Mouse (Mus musculus): ENCODE measurements around the gene Cpne7. TPM values are rescaled to one million over a fixed set of nuclear protein-coding genes. Genes with fewer than 3 reads are reported as not detected.
A peak's percentile ranks its signal among the peaks of the same experiment; 100 is the strongest.
"Not testable (repeated sequence)": the region's sequence is repeated elsewhere in the genome, so short reads cannot be mapped to it uniquely, and the experiment has no call there.

Cpne7 gene
- 0.53 and 0.87 TPM in 2 replicates for polyA plus RNA-seq (2015; fragmentation: Nextera tagmentation; extraction: Ambion mirVana)

DNA sequence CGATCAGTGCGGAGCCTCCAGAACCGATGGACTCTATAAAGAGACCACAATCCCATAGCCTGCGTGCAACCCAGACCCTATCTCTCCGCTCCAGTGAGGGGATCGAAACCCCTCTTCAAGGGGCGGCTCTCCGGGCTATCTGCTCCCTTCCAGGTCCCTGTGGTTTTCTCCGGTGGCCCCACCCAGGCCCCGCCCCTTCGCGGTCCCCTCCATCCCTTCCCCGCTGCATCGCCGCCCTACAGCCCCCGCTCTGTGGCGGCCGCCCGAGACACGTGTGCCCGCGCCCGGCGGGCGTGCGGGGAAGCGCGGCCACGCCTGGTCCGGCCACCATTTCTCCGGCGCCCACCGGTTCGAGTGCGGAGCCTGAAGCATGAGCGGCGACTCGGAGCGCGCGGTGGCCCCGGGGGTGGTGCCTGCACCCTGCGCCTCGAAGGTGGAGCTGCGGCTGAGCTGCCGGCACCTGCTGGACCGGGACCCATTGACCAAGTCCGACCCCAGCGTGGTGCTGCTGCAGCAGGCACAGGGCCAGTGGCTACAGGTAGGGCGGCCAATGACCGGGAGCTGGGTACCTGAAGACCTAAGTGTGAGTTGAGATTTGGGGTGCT is at the start of gene Cpne7:
Gene Cpne7 (plus strand): TSS at position 248 of the 605 bp plus-strand sequence.
- Histone ChIP-seq H3K4me1 (replicated peaks) (peaks cover 17% of the 10 kb centered on the region), H3K4me2 (peak within 1 kb of the TSS; percentile 71), H3K4me3 (peak within 1 kb of the TSS; percentile 47), H3K9me3 (no peaks in the 10 kb centered on the region), H3K9ac (peak within 1 kb of the TSS; percentile 65), H3K27ac (no peak within 1 kb of the TSS), H3K36me3 (no peaks in the 10 kb centered on the region), H3K27me3 (peaks cover 65% of the 10 kb centered on the region)
- 2% methylated on average over 51 of the region's 51 CpGs for WGBS
- no peak for ATAC-seq (ENCODE audit: low FRiP score)

DNA sequence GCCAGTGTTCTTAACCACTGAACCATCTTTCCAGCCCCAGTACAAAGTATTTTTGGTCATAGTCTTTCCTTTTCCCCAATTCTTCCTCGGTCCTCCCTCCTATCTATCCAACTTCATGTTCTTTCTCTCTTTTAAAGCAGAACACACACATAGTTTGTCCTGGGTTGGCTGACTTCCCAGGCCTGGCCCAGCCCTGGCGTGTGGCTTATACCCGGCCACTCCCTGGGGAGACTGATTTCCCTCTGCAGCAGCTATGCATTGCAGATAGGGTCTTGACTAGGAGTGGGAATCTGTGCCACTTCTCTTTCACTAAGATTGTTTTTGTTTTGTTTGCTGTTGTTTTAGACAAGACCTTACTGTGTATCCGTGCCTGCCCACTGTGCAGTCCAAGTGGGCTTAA is 46.0 kb upstream of the Cpne7 start:
- no peak for ATAC-seq (ENCODE audit: low FRiP score)
- H3K27me3 ChIP-seq = no peaks in the 10 kb centered on the region
- no peak overlapping the region for H3K4me3 ChIP-seq
- H3K4me2 ChIP-seq = no peak overlapping the region
- no peak overlapping the region for H3K9ac ChIP-seq
- 78% methylated on average over 4 of the region's 4 CpGs for WGBS
- no peaks in the 10 kb centered on the region for H3K9me3 ChIP-seq
- H3K27ac ChIP-seq = no peak overlapping the region
- H3K4me1 ChIP-seq (replicated peaks) = peaks cover 16% of the 10 kb centered on the region
- peaks cover 69% of the 10 kb centered on the region for H3K36me3 ChIP-seq

DNA sequence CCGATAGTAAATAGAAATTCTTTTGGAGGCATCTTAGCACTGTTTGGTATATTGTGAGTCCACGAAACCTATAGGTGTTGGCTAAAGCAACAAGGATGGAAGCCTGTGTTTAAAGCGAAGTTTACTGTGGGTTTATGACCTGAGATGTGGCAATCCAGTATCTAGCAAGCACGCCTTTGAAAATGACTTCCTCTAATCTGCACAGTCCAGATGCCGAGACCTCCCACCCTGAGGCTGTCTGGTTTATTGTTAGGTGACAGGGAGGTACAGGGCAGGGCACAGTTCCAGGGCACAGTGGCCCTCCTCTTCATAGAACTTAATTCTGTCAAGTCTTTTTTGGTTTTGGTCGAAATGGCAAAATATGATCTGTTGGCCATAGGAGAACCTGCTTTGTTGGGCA is 40.0 kb upstream of the Cpne7 start:
- WGBS = 92% methylated on average over 6 of the region's 6 CpGs
- H3K27me3 ChIP-seq = no peaks in the 10 kb centered on the region
- H3K4me3 ChIP-seq = no peak overlapping the region
- H3K4me2 ChIP-seq = no peak overlapping the region
- H3K4me1 ChIP-seq (replicated peaks) = no peaks in the 10 kb centered on the region
- no peak overlapping the region for H3K27ac ChIP-seq
- peaks cover 96% of the 10 kb centered on the region for H3K36me3 ChIP-seq
- ATAC-seq (ENCODE audit: low FRiP score) = no peak
- H3K9me3 ChIP-seq = no peaks in the 10 kb centered on the region
- H3K9ac ChIP-seq = peak overlapping the region; percentile 29; the same call in 1 of the 2 replicates

DNA sequence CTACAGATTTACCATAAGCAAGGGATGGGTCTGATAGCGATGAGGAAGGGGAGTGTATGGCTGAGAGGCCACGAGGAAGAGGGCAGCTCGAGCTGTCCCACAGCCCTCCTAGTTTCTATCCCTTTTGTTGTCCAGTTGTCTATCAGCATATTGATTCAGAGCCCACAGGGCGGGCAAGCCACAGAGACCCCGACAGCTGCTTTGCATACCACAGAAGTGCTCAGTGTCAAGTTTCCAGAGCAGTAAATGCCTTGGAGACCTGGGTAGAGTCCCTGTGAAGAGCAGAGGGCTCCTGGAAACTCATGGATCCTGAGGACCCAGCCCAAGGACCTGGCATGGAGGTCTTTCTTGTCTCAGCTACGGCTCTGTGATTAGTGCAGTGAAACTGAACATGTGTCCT is 34.2 kb upstream of the Cpne7 start:
- no peak overlapping the region for H3K27ac ChIP-seq
- no peak overlapping the region for H3K4me2 ChIP-seq
- no peak overlapping the region for H3K9ac ChIP-seq
- H3K9me3 ChIP-seq = no peaks in the 10 kb centered on the region
- ATAC-seq (ENCODE audit: low FRiP score) = no peak
- H3K36me3 ChIP-seq = peaks cover 95% of the 10 kb centered on the region
- WGBS = 80% methylated on average over 6 of the region's 6 CpGs
- no peaks in the 10 kb centered on the region for H3K4me1 ChIP-seq (replicated peaks)
- no peak overlapping the region for H3K4me3 ChIP-seq
- no peaks in the 10 kb centered on the region for H3K27me3 ChIP-seq

DNA sequence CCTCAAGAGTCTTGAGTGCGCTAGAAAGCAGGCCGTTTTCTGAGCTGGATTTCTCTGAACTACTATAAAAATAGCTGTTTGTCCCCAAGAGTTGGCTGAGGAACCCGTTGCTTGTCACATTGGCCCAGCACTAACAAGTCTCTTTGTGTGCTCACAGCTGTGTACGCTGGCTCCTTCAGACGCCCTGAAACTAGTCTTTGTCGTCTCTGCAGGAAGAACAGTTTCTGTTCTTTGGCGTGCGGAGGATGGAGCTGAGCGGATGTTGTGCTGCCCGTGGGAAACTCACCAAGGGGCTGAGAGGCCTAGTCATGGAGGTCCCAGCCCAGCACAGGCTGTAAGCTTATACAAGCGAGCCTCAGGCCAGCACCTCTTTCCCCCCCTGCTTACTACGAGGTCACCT is 33.6 kb upstream of the Cpne7 start:
- Histone ChIP-seq H3K9me3 (no peaks in the 10 kb centered on the region), H3K27me3 (no peaks in the 10 kb centered on the region), H3K4me2 (no peak overlapping the region), H3K27ac (no peak overlapping the region), H3K4me1 (replicated peaks) (no peaks in the 10 kb centered on the region), H3K9ac (no peak overlapping the region), H3K36me3 (peaks cover 97% of the 10 kb centered on the region), H3K4me3 (no peak overlapping the region)
- 88% methylated on average over 12 of the region's 12 CpGs for WGBS
- ATAC-seq (ENCODE audit: low FRiP score) = no peak

DNA sequence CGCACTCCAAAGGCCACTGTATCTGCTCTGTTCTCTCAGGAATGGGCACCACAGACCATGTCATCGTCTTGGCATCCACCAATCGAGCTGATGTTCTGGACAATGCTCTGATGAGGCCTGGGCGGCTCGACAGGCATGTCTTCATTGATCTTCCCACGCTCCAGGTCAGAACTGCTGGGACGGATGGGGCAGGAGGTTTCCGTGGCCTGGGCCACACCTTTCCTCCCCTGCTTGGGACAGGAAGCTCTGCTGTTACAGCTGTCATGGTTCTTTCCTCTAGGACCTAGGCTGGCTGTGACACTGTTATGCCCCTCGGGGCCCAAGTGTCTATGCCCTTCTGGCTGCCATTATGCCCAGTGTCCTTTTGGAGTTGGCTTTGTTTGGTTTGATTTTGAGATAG is 29.9 kb upstream of the Cpne7 start:
- Histone ChIP-seq H3K27ac (no peak overlapping the region), H3K9ac (no peak overlapping the region), H3K9me3 (no peaks in the 10 kb centered on the region), H3K27me3 (no peaks in the 10 kb centered on the region), H3K36me3 (peaks cover 98% of the 10 kb centered on the region), H3K4me3 (no peak overlapping the region), H3K4me2 (no peak overlapping the region), H3K4me1 (replicated peaks) (no peaks in the 10 kb centered on the region)
- no peak for ATAC-seq (ENCODE audit: low FRiP score)
- 96% methylated on average over 9 of the region's 9 CpGs for WGBS

DNA sequence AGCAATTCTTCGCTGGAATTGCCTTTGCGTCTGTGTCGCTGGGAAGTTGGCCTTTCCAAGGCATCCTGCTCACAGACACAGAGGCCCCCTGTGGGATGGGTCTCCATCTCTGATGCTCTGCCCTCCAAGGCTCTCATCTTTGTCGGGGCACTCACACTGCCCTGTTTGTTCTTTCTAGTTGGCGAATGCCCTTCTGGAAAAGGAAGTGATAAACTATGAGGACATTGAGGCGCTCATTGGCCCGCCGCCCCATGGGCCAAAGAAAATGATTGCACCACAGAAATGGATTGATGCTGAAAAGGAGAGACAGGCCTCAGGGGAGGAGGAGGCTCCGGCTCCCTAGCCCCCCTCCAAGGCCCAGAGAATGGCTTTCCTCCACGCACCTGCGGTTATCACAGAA is 20.0 kb upstream of the Cpne7 start:
- no peaks in the 10 kb centered on the region for H3K9me3 ChIP-seq
- peaks cover 52% of the 10 kb centered on the region for H3K36me3 ChIP-seq
- no peaks in the 10 kb centered on the region for H3K27me3 ChIP-seq
- WGBS = 89% methylated on average over 11 of the region's 11 CpGs
- ATAC-seq (ENCODE audit: low FRiP score) = no peak
- H3K4me2 ChIP-seq = no peak overlapping the region
- peak overlapping the region; percentile 31; the same call in 1 of the 2 replicates for H3K27ac ChIP-seq
- H3K9ac ChIP-seq = no peak overlapping the region
- H3K4me1 ChIP-seq (replicated peaks) = peaks cover 4% of the 10 kb centered on the region
- no peak overlapping the region for H3K4me3 ChIP-seq

DNA sequence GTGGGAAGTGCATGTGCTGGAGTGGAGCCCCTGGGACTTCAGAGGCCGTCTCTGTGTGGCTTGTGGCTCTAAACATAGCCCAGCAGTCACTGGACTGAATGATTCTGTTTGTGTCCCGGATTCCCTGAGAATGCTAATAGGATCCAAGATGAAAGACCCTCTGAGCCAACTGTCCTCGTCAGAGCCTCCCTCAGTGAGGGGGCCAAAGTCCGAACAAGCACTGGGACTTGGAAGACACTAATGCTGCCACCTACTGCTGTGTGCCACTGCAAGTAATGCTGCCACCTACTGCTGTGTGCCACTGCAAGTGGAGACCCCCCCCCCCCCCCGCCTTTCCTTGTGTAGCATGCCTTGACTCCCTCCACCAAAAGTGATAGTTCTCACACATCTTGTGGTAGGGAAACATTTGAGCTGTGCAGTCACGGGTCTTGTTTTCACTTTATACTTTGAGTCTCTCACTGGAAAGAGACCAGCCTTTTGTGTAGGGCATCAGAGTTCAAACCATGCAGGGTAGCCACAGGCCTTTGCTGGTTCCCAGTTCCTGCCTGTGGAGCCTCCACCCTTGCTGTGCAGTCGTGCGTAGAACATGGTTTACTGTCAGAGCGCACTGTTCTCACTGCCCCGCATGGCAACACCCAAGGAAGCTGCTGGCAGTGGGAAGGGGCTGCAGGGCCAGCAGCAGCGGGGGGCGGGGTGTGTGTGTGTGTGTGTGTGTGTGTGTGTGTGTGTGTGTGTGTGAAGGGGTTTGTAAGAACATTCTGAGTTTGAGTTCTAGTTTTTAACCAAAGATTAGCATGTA is 19.2 kb upstream of the Cpne7 start:
- Histone ChIP-seq H3K36me3 (peaks cover 48% of the 10 kb centered on the region), H3K9ac (no peak overlapping the region; the same call in 1 of the 2 replicates), H3K27ac (0 out of 2 replicates have a peak overlapping the region, but pooled peaks have one; percentile 31), H3K4me3 (no peak overlapping the region), H3K9me3 (no peaks in the 10 kb centered on the region), H3K4me1 (replicated peaks) (peaks cover 6% of the 10 kb centered on the region), H3K4me2 (no peak overlapping the region), H3K27me3 (no peaks in the 10 kb centered on the region)
- WGBS = 77% methylated on average over 12 of the region's 12 CpGs
- ATAC-seq (ENCODE audit: low FRiP score) = no peak

DNA sequence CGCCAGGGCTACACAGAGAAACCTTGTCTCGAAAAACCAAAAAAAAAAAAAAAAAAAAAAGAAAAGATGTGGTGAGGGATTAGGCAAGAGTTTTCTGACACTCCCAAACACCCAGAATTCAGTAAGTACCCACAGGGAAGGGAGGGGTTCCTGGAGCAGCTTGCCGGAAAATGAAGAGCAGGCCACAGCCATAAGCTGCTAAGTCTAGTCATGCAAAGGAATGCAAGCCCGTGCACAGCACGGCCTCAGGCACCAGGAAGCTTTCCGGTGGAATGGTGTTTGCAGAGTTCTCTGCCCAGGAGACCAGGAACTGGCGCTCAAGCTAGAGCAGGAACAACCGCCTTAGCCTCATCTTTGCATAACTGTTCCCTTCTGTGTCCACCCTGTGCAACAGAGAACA is 16.9 kb upstream of the Cpne7 start:
- Histone ChIP-seq H3K27ac (no peak overlapping the region), H3K9me3 (no peaks in the 10 kb centered on the region), H3K9ac (0 out of 2 replicates have a peak overlapping the region, but pooled peaks have one; percentile 29), H3K4me2 (no peak overlapping the region), H3K36me3 (peaks cover 44% of the 10 kb centered on the region), H3K27me3 (no peaks in the 10 kb centered on the region), H3K4me1 (replicated peaks) (peaks cover 22% of the 10 kb centered on the region), H3K4me3 (no peak overlapping the region)
- 73% methylated on average over 8 of the region's 8 CpGs for WGBS
- no peak for ATAC-seq (ENCODE audit: low FRiP score)

DNA sequence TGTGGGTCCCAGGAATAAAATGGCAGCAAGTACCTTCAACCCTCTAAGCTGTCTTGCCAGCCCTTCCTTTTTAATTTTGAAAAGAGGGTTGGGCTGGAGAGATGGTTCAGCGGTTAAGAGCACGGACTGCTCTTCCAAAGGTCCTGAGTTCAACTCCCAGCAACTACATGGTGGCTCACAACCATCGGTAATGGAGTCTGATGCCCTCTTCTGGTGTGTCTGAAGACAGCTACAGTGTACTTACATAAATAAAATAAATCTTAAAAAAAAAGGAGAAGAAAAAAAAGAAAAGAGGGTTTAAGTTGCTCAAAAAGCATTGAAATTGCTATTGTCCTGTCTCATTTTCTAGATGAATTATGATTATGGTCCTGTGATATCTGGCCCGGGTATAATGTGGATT is 15.9 kb upstream of the Cpne7 start:
- H3K9me3 ChIP-seq = no peaks in the 10 kb centered on the region
- 0 out of 2 replicates have a peak overlapping the region, but pooled peaks have one; percentile 24 for H3K9ac ChIP-seq
- H3K36me3 ChIP-seq = peaks cover 44% of the 10 kb centered on the region
- no peak overlapping the region for H3K4me3 ChIP-seq
- H3K4me1 ChIP-seq (replicated peaks) = peaks cover 22% of the 10 kb centered on the region
- no peak overlapping the region for H3K27ac ChIP-seq
- no peaks in the 10 kb centered on the region for H3K27me3 ChIP-seq
- no peak overlapping the region for H3K4me2 ChIP-seq
- whole genome bisulfite sequencing = 82% methylated on average over 4 of the region's 4 CpGs
- no peak for ATAC-seq (ENCODE audit: low FRiP score)

DNA sequence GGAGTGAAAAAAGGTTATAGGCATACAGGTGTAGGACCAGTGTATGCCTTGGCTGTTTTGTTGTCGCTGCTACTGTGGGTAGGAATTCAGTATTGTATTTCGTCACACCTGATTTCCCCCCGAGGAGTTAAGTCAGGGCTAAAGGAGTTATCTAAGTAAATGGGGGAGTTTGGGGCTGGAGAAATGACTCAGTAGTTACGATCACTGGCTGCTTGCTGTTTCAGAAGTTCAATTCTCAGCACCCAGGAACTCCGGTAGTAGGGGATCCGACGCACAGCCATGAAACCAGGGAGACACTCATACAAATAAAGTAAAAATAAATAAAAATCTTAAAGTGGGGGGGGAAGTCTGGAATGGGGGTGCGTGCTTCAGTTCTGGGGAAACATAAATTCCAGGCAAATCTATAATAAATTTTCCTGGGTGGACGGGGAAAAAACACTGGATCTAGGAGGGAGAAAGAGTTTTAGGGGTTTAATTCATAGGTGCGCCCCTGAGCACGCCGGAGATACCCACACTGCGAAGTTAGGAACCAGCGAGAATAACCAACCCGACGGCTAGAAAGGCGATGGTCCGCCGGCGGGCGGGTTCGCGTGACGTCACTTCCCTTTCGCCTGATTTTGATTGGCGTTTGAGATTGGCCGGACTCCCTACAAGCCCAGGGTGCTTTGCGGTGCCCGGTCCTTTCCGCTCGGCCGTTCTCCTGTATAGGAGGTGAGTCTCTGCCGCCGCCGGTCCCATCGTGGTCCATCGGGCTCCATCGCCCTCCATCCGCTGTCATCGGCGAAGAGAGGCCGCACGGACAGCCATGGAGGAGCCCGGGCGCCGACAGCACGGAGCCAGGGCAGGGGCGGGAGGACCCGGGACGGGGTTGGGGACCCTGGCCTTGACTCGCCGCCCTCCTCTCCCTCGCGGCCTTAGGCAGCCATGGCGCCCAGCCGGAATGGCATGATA is 15.2 kb upstream of the Cpne7 start, which contains the start of gene Rpl13:
Gene Rpl13 (plus strand): TSS at position 616 of the 951 bp plus-strand sequence.
- H3K4me2 ChIP-seq = peak within 1 kb of the TSS; percentile 89
- peak; percentile 94 for ATAC-seq (ENCODE audit: low FRiP score)
- H3K4me3 ChIP-seq = peak within 1 kb of the TSS; percentile 80
- no peaks in the 10 kb centered on the region for H3K27me3 ChIP-seq
- no peaks in the 10 kb centered on the region for H3K9me3 ChIP-seq
- peak within 1 kb of the TSS; percentile 98 for H3K9ac ChIP-seq
- H3K36me3 ChIP-seq = peaks cover 41% of the 10 kb centered on the region
- H3K4me1 ChIP-seq (replicated peaks) = peaks cover 22% of the 10 kb centered on the region
- WGBS = 2% methylated on average over 56 of the region's 56 CpGs
- H3K27ac ChIP-seq = peak within 1 kb of the TSS; percentile 97

DNA sequence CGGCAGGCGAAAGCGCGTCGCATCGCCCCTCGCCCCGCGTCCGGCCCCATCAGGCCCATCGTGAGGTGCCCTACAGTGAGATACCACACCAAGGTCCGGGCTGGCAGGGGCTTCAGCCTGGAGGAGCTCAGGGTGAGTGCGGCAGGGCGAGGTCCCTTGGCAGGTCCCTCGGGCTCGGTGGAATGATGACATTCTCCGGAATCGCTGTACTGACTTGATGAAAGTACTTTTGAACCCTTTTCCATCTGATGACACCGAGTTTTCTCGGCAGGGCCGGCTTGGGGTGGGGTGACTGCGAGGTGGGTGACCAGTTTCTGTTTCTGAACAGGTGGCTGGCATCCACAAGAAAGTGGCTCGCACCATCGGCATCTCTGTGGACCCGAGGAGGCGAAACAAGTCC is 14.3 kb upstream of the Cpne7 start:
- Histone ChIP-seq H3K4me2 (peak overlapping the region; percentile 89), H3K4me3 (peak overlapping the region; percentile 80), H3K27ac (peak overlapping the region; percentile 97), H3K36me3 (peaks cover 32% of the 10 kb centered on the region), H3K9ac (peak overlapping the region; percentile 98), H3K4me1 (replicated peaks) (peaks cover 22% of the 10 kb centered on the region)
- peak; percentile 6; the same call in 1 of the 2 replicates for ATAC-seq (ENCODE audit: low FRiP score)
- 2% methylated on average over 26 of the region's 26 CpGs for WGBS
- not testable (repeated sequence) for H3K9me3 ChIP-seq, H3K27me3 ChIP-seq
